Mouse (Mus musculus): Measurements from ENCODE around the gene Ccdc60.

Gene Ccdc60

DNA sequence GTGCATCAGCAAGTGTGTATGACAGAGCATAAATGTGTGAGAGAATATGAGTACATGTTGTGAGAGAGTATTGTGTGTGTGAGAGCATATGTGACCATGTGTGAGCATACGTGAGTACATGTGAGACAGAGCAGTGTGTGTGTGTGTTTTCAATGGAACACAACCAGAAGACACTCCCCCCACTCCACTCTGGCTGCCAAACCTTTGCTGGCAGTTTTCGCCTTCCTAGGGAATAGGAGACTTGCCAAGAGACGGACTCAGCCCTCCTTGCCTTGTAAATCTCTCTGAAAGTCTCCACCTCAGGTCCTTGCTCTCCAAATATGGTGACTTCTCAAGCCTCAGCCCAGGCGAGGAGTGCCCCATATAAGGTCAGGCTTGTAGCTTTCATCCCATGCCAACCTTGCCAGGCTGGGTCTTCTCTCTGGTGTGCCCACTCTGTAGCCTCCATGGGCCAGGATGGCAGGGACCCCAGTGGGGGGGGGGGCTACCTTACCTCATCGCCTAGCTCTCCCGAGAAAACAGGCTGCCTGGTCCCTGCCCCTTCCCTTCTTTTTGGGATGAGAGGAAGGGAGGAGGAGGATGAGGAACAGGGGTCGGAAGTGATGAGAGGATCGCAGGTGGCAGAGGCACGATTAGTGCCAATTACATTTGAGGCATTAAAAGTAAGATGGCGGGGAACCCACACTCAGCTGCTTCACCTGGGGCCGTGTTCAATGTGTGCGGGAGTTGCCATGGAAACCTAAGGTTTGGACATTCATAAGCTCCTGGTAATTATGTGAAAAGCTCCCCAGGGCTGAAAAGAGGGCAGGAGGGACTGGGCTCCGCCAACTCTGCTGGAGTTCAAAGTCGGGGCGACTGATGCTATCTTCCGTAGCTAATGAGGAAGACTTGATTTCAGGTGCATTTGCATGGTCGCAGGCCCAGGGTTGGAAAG lies 19.3 kb downstream of the Ccdc60 start:
- no peak for DNase-seq

DNA sequence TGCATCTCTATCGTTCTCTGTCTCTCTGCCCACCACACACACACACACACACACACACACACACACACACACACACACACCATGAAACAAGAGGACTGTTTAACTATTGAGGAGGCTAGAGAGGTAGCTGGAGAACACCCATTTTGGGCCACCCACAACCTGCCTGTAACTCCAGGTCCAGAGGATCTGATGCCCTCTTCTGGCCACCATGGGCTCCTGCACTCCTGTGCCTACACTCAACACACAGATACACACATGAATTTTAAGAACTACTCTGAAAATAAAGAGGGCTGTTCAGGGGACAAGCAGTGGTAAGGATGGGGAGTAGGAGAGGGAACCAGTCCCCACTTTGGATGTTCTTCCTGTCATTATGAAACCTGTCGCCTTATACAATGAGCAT lies 26.1 kb downstream of the Ccdc60 start:
- no peak for DNase-seq

- DNase-seq, result no peak
These were observed 26.8 kb downstream of the Ccdc60 start for GRCm38 (mm10) chr5:116261944-116262343.

DNA sequence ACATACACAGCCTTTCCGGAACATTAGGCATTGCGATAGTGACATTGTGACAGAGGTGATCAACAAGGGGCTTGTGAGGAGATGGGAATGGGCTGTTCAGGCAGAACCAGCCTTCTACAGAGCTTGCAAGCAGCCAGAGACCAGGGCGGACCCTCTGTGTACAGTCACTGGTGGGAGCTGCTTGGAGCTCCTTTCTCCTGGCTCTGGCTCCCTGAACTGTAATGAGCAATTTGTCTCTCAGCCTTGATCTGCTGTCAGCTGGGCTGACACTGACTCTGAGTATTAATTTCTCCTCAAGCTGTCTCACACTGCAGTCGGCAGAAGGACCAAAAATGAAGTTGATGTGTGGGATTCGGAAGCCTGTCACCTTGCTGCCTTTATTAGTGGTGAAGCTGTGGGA lies 28.4 kb downstream of the Ccdc60 start:
- no peak for DNase-seq

DNA sequence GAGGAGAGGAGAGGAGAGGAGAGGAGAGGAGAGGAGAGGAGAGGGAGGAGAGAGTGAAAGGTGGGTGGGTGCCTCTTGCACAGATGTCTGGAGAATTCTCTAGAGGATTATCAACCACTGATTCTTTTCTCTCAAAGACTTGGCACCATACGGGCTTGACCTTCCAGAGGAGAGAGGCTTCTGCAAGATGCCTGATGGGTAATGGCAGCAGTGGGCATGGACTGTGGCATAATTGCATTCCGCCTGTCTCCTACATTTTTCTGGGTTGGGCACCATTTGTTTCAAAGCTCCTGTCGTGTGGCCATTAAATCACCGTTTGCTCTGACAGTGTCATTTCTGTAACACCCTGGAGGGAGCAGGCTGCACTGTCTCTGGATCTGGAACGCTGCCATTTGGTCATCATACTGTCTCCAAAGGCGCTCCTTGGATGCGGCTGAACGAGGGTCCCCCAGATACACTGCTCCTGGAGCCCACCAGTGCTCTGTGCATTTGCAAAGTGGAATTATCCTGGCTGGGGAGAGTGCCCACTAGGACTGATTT lies 30.4 kb downstream of the Ccdc60 start:
- no peak for DNase-seq

- DNase-seq, result no peak
These were observed 34.9 kb downstream of the Ccdc60 start for GRCm38 (mm10) chr5:116253914-116254313.

GRCm38 (mm10) chr5:116252186-116252585 lies 36.6 kb downstream of the Ccdc60 start:
- DNase-seq, result no peak

DNA sequence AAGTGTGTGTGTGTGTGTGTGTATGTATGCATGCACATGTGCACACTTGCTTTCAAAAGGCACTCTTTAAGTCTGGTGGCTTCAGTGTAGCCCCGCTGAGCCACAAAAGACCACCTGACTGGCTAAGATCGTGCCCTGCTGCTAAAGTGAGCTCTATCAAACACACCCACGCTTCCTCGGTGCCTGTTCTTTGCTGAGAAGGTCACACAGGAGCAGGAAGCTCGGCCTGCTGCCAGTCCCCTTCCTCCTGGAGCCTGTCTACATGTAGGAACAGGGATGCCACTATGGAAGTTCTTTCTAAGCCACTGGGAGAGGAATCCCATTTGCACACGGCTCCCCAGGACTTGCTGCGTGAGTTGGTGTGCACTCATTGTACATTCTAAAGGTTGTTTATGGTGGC lies 42.1 kb downstream of the Ccdc60 start:
- DNase-seq, result no peak

- no peak for DNase-seq
These were observed 44.3 kb downstream of the Ccdc60 start for GRCm38 (mm10) chr5:116244476-116244875.

- DNase-seq, result no peak
These were observed 45.2 kb downstream of the Ccdc60 start for GRCm38 (mm10) chr5:116243622-116244021.

DNA sequence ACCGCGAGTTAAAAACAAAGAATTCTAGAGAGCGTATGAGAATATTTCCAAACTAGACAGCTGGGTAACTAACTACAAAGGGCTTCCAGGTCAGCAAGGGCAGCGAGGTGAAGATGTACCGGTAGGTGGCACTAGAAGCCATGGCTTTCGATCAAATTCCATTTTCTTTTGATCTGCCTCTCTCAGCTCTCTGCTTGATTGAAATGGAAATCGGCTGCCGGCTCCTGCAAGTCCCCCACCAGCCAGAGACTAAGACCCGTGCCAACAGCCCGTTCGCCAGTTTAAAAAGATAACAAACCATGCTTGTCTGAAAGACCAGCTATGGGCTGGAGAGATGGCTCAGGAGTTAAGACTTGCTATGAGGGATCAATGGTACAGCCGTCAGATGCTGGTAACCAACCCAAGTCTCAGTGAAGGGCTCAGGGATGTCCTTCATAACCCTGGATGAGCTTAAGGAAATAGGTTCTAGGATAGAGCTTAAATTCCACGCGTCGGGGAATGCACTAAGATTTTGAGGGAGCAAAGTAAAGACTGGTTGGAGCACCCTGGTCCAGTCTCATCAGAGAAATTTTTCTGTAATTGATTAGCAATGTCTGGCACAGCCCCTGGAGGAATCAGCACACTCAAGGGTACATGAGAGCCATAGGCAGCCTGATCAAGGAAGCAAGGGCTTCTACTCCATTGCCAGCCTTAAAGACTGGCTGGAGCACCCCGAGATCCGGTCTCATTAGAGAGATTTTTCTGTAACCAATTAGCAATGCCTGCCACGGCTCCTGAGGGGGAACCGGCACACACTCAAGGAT lies 56.7 kb downstream of the Ccdc60 start:
- DNase-seq, result peak; percentile 82

- DNase-seq, result no peak
These were observed 60.4 kb downstream of the Ccdc60 start for GRCm38 (mm10) chr5:116228414-116228813.

DNA sequence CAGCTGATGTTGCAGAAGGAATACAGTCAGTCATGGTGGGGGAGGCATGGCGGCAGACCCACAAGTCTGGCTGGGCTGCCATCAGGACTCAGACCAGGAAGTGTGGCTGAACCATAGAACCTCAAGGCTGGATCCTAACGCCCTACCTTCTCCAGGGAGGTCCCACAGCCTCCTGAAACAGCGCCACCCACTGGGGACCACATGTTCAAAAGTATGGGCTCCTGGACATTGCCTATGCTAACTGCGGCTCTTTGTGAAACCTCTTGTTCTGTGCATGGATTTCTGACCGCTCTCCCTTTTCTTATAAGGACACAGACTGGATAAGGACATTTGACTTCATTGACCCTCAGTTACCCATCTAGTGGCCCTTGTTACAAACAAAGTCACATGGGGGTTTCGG lies 64.8 kb downstream of the Ccdc60 start:
- no peak for DNase-seq

- DNase-seq, result no peak
These were observed 66.9 kb downstream of the Ccdc60 start for GRCm38 (mm10) chr5:116221916-116222315.

- peak; percentile 5 for DNase-seq
These were observed 69.5 kb downstream of the Ccdc60 start for GRCm38 (mm10) chr5:116219288-116219687.

- no peak for DNase-seq
These were observed 76.1 kb downstream of the Ccdc60 start for GRCm38 (mm10) chr5:116212706-116213105.

DNA sequence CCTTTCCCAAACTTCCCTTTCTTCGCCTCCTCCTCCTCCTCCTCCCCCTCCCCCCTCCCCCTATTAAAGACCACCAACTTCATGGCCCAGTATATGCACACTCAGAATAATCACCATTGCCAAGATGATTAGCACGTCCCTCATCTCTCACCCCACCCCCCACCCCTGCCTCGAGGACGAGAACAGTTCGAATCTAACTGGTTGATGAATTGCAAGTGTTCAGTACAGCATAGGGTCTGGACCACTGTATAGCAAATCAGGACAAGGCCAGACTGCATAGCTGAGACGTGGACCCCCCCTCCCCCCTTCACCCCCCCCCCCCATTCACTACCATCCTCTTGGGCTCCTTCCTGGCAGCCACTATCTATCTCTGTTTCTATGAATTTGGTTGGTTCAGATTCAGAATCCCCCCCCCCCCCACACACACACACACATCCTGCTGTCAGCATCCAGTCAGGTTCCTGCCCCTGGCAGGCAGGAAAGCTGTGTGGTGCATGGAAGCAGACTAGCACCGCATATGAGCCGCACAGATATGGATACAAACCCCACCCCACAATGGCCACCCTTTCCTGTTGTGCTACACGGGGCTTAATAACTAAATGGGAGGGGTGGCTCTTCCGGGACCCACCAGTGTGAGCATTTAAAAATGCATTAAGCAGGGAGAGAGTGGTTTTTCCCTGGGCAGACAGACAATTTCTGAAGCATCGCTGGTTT lies 79.2 kb downstream of the Ccdc60 start:
- no peak for DNase-seq

DNA sequence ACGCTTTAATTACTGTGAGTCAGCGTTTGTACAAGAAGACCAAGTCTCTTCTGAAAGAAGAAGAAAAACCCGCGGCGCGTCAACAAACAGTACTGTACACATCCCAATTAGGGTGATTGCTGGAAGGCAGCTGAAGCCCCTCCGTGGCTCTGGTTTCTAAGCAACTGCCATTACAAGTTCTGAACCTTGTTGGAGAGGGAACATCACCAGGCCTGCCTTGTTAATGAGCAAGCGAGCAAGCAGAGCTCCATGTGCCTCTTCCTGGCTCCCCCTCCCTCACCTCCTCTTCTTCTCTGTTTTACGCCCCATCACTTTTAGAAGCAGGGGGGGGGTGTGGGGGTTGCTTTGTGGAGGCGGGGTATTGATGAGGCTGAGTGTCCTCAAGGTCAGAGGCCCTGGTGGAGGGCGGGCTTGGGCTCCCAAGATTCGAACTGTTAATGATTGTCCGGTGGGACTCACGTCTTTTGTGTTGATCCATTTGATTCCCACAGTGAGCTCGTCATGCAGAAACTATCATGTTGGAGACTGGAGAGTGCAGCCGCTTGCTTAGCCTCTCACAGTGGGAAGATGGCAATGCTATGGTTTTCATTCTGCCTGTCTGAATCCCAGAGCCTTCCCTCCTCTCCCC lies 79.9 kb downstream of the Ccdc60 start:
- no peak for DNase-seq

- no peak for DNase-seq
These were observed 86.1 kb downstream of the Ccdc60 start for GRCm38 (mm10) chr5:116202692-116203091.

DNA sequence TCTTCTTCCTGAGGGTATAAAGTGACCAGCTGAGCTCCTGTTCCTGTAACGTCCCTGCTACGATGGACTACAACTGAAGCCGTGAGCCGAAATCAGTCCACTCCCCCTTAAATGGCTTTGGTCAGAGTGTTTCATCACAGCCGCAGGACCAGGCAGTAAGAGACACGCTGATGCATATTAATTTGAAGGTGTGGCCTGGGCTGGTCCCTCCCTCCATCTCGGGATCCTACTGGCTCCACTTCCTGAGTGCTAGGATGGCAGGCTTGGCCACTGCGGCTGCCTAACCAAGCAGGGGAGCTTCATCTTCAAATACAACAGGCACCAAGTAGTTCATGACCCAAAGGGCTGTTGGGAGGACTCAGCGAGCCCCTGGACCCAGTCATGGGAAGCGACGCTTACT lies 94.3 kb downstream of the Ccdc60 start:
- no peak for DNase-seq

GRCm38 (mm10) chr5:116192693-116193092 lies 96.1 kb downstream of the Ccdc60 start:
- no peak for DNase-seq

GRCm38 (mm10) chr5:116191596-116191995 lies 97.2 kb downstream of the Ccdc60 start:
- no peak for DNase-seq

DNA sequence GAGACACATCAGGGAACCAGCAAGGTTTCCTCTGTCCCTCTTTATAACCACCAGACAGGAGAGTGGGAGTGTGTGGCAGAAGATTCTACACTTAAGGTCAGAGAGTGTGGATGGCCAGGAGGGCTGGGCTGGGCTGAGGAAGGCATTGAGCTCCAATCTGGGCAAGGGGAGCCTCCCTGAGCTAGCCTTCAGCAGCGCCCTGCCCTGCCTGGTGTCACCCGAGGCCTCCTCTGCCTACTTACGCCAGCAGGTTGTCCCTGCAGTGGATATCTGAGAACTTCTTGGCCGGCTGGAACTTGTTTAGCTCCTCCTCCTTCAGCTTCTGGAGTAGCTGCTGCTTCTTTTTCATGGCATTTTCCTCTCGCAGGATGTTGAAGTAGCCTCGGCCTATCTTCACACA lies 99.0 kb downstream of the Ccdc60 start:
- DNase-seq, result no peak

Measured in cerebellum, adult 9-10 months (tissue).